Mouse (Mus musculus) limb, embryonic 10.5 days (tissue): ENCODE results near the gene Itga9. TPM values are rescaled to one million over a fixed set of nuclear protein-coding genes. Genes with fewer than 3 reads are reported as not detected.

ENCODE experiments used
- DNase-seq: peaks from one replicate; pipeline ENCODE4 v3.0.0-alpha.2; 2017; ENCODE audit warnings: low spot score
- H3K27ac ChIP-seq: fragments of 300-500 bp; sonication (generic); 2 replicates; pipeline ENCODE4 v1.5.1; 2016; ENCODE audit warnings: mild to moderate bottlenecking
- H3K27me3 ChIP-seq: fragments of 300-500 bp; sonication (generic); 2 replicates; pipeline ENCODE4 v1.6.1; 2016; ENCODE audit warnings: low read depth, mild to moderate bottlenecking; ENCODE audit not compliant: poor library complexity, severe bottlenecking
- H3K36me3 ChIP-seq: fragments of 300-500 bp; sonication (generic); 2 replicates; pipeline ENCODE4 v1.6.1; 2016; ENCODE audit warnings: mild to moderate bottlenecking, moderate library complexity
- H3K4me1 ChIP-seq: fragments of 300-500 bp; sonication (generic); 2 replicates; pipeline ENCODE4 v1.6.1; 2016
- H3K4me3 ChIP-seq: fragments of 300-500 bp; sonication (generic); 2 replicates; pipeline ENCODE4 v1.5.1; 2016; ENCODE audit warnings: mild to moderate bottlenecking, moderate library complexity
- H3K9me3 ChIP-seq: fragments of 300-500 bp; sonication (generic); replicated peaks from 2 replicates; pipeline ENCODE4 v1.6.1; 2016; ENCODE audit warnings: mild to moderate bottlenecking
- WGBS: fragments of 180-500 bp; shearing (Covaris S2); methylation state at CpG from one replicate; pipeline ENCODE4 v1.1.7; 2016; 5-methylcytosine and 5-hydroxymethylcytosine counted together
- polyA plus RNA-seq: library from polyadenylated mRNA; unstranded; fragments of >200 nt; fragmentation: Nextera tagmentation; extraction: Ambion mirVana; gene quantifications from 2 replicates; pipeline ENCODE4 v1.2.1, GENCODE M21; 2016

The Itga9 gene
- polyA plus RNA-seq, 1 experiment from 2014 or later = 8.8 TPM

DNA sequence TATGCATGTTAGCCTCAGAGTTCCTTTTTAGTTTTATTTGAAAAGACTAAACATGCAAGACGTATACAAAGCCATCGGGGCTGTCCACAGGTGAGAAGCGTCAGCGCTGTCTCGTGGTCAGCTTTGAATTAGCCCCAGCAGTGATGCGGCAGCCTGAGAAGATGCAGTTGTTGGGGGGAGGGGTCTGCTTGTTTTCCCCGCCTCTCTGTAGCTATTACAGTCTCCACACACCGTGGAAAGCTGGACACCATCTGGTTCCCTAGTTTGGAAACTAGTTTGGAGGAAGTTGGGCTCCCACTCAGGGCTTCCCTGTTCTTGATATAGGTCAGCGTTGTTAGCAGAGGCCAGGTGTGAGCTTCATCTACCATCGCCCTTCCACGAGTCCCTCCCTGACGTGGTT, 266.5 kb downstream of the Itga9 start:
- 87% methylated on average over 12 of the region's 12 CpGs for WGBS
- no peaks in the 10 kb centered on the region for H3K27me3 ChIP-seq
- peaks cover 40% of the 10 kb centered on the region for H3K36me3 ChIP-seq
- H3K27ac ChIP-seq = 0 out of 2 replicates have a peak overlapping the region, but pooled peaks have one; percentile 15
- DNase-seq = no peak
- no peaks in the 10 kb centered on the region for H3K9me3 ChIP-seq
- H3K4me1 ChIP-seq = peaks cover 23% of the 10 kb centered on the region
- no peak overlapping the region for H3K4me3 ChIP-seq

- Histone ChIP-seq H3K36me3 (peaks cover 46% of the 10 kb centered on the region), H3K9me3 (no peaks in the 10 kb centered on the region), H3K27ac (0 out of 2 replicates have a peak overlapping the region, but pooled peaks have one; percentile 15), H3K4me1 (peaks cover 22% of the 10 kb centered on the region), H3K27me3 (no peaks in the 10 kb centered on the region), H3K4me3 (no peak overlapping the region)
- DNase-seq = no peak
- 92% methylated on average over 3 of the region's 3 CpGs for WGBS
Observed at GRCm38 (mm10) chr9:118873596-118873995, 267.1 kb downstream of the Itga9 start.

GRCm38 (mm10) chr9:118875705-118876104, 269.2 kb downstream of the Itga9 start:
- DNase-seq = no peak
- H3K36me3 ChIP-seq = peaks cover 44% of the 10 kb centered on the region
- H3K9me3 ChIP-seq = no peaks in the 10 kb centered on the region
- H3K27ac ChIP-seq = peak overlapping the region; percentile 58; the same call in 1 of the 2 replicates
- H3K4me1 ChIP-seq = peaks cover 22% of the 10 kb centered on the region
- no peak overlapping the region for H3K4me3 ChIP-seq
- 45% methylated on average over 4 of the region's 4 CpGs for WGBS
- no peaks in the 10 kb centered on the region for H3K27me3 ChIP-seq

GRCm38 (mm10) chr9:118876902-118877301, 270.4 kb downstream of the Itga9 start:
- no peak overlapping the region for H3K27ac ChIP-seq
- H3K4me1 ChIP-seq = peaks cover 22% of the 10 kb centered on the region
- 80% methylated on average over 10 of the region's 10 CpGs for WGBS

GRCm38 (mm10) chr9:118877365-118878008, 271.0 kb downstream of the Itga9 start:
- H3K9me3 ChIP-seq = no peaks in the 10 kb centered on the region
- peaks cover 36% of the 10 kb centered on the region for H3K36me3 ChIP-seq
- H3K27ac ChIP-seq = no peak overlapping the region
- no peak overlapping the region for H3K4me3 ChIP-seq
- no peaks in the 10 kb centered on the region for H3K27me3 ChIP-seq
- WGBS = 83% methylated on average over 7 of the region's 7 CpGs
- no peak for DNase-seq
- peaks cover 22% of the 10 kb centered on the region for H3K4me1 ChIP-seq

More at GRCm38 (mm10) chr9:118876902-118877301, 270.4 kb downstream of the Itga9 start:
- no peaks in the 10 kb centered on the region for H3K27me3 ChIP-seq
- no peak overlapping the region for H3K4me3 ChIP-seq
- H3K9me3 ChIP-seq = no peaks in the 10 kb centered on the region
- DNase-seq = no peak
- H3K36me3 ChIP-seq = peaks cover 40% of the 10 kb centered on the region

DNA sequence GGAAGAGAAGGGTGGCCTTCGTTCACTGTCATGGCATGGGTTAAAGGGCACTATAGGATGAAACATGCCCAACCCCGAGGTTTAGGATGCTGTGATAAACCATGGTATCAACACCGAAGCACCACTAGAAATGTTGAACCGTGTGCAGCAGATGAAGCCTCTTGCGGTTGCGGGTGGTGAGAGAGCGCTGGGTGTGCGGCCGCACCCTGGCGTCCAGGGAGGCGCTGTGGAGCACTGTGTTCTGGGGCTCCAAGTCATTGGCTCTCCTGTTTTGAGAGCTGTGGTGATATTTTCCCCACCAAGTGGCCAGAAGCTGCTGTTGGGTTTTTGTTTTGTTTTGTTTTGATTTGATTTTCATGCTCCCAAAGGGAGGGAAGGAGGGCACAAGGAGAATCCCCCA, 272.1 kb downstream of the Itga9 start:
- Histone ChIP-seq H3K4me1 (peaks cover 20% of the 10 kb centered on the region), H3K36me3 (peaks cover 24% of the 10 kb centered on the region), H3K27ac (no peak overlapping the region), H3K27me3 (no peaks in the 10 kb centered on the region), H3K9me3 (no peaks in the 10 kb centered on the region), H3K4me3 (no peak overlapping the region)
- 88% methylated on average over 11 of the region's 11 CpGs for WGBS
- DNase-seq = no peak

- H3K27ac ChIP-seq = no peak overlapping the region
- WGBS = 78% methylated on average over 7 of the region's 7 CpGs
- no peaks in the 10 kb centered on the region for H3K27me3 ChIP-seq
- H3K4me1 ChIP-seq = peaks cover 4% of the 10 kb centered on the region
- no peaks in the 10 kb centered on the region for H3K9me3 ChIP-seq
- DNase-seq = no peak
- H3K36me3 ChIP-seq = peaks cover 15% of the 10 kb centered on the region
- no peak overlapping the region for H3K4me3 ChIP-seq
Observed at GRCm38 (mm10) chr9:118881281-118881945, 274.9 kb downstream of the Itga9 start.

GRCm38 (mm10) chr9:118881946-118882284, 275.4 kb downstream of the Itga9 start:
- Histone ChIP-seq H3K27ac (no peak overlapping the region), H3K4me3 (no peak overlapping the region), H3K4me1 (no peaks in the 10 kb centered on the region), H3K27me3 (no peaks in the 10 kb centered on the region), H3K36me3 (peaks cover 20% of the 10 kb centered on the region), H3K9me3 (no peaks in the 10 kb centered on the region)
- DNase-seq = no peak
- WGBS = 91% methylated on average over 6 of the region's 6 CpGs

DNA sequence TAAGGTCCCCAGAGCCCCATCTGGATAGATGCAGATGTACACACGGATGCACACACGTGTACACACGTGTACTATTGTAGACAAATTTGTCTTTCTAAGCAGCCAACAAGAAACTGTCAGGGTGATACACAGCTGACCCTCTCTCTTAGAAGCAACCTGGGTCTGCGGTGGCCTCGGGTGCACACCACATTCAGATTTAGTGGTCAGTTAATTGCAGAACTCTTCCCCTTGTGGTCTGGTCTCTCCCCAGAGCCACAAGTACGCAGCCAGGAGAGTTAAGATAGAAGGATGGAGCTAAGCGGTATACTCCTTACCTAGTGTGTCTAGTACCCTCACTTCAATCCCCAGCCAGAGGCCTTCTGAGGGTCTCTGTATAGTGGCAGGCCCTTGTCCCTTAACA, 276.7 kb downstream of the Itga9 start:
- Histone ChIP-seq H3K9me3 (no peaks in the 10 kb centered on the region), H3K36me3 (peaks cover 29% of the 10 kb centered on the region), H3K4me1 (no peaks in the 10 kb centered on the region), H3K27ac (no peak overlapping the region), H3K27me3 (no peaks in the 10 kb centered on the region), H3K4me3 (no peak overlapping the region)
- WGBS = 92% methylated on average over 7 of the region's 7 CpGs
- no peak for DNase-seq

DNA sequence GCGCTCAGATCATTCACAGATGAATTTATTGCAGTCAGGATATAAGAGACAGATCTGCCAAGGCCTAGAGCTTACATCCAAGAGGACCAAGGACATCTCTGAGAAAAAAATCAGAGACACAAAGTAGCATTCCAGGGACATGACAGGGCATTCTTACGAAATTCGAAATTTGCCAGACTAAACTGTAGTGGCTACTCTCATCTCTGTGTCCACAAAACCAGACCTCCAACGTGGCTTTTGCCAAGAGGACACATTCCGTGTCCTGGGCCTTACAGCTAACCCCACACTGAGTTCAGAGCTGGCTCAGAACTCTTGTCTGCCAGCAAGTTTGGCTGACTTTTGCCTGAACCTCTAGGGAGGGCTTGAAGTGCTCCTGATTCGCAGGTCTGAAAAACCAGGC, 279.3 kb downstream of the Itga9 start:
- H3K36me3 ChIP-seq = peaks cover 17% of the 10 kb centered on the region
- H3K9me3 ChIP-seq = no peaks in the 10 kb centered on the region
- H3K4me1 ChIP-seq = peaks cover 15% of the 10 kb centered on the region
- H3K27ac ChIP-seq = no peak overlapping the region
- no peak for DNase-seq
- no peaks in the 10 kb centered on the region for H3K27me3 ChIP-seq
- no peak overlapping the region for H3K4me3 ChIP-seq
- WGBS = 85% methylated on average over 6 of the region's 6 CpGs

- H3K27ac ChIP-seq = no peak overlapping the region
- peaks cover 17% of the 10 kb centered on the region for H3K36me3 ChIP-seq
- peaks cover 29% of the 10 kb centered on the region for H3K4me1 ChIP-seq
- H3K4me3 ChIP-seq = no peak overlapping the region
- no peaks in the 10 kb centered on the region for H3K9me3 ChIP-seq
- WGBS = 90% methylated on average over 7 of the region's 7 CpGs
- H3K27me3 ChIP-seq = no peaks in the 10 kb centered on the region
- DNase-seq = no peak
Observed at GRCm38 (mm10) chr9:118887201-118887600, 280.7 kb downstream of the Itga9 start.

GRCm38 (mm10) chr9:118887734-118888133, 281.2 kb downstream of the Itga9 start:
- Histone ChIP-seq H3K4me1 (peaks cover 33% of the 10 kb centered on the region), H3K27me3 (no peaks in the 10 kb centered on the region), H3K36me3 (peaks cover 20% of the 10 kb centered on the region), H3K27ac (no peak overlapping the region), H3K9me3 (no peaks in the 10 kb centered on the region), H3K4me3 (no peak overlapping the region)
- no peak for DNase-seq
- 91% methylated on average over 8 of the region's 8 CpGs for WGBS

DNA sequence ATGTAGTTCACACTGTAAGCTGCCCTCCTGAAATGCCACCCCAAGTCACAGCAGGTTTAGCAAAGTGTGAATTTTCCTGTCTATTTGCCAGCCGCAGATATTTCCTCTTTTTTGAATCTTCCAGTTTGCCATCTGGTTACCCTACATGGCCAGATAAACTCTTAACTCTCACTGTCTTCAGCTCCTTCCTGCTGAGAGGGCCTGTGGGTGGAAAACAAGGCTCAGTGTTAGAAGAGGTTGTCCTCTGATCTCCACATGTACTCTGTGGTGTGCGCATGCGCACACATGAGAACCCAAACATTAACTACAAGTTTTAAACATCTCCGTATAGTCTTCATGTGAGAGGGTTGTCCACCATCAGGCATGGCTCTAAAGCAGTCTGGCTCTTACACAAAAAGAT, 283.7 kb downstream of the Itga9 start:
- Histone ChIP-seq H3K4me3 (no peak overlapping the region), H3K27ac (peak overlapping the region; percentile 50), H3K36me3 (peaks cover 25% of the 10 kb centered on the region), H3K4me1 (peaks cover 33% of the 10 kb centered on the region), H3K27me3 (no peaks in the 10 kb centered on the region), H3K9me3 (no peaks in the 10 kb centered on the region)
- WGBS = 92% methylated on average over 4 of the region's 4 CpGs
- no peak for DNase-seq
